Mouse (Mus musculus) left cerebral cortex, postnatal 10 days (tissue): ENCODE data around the gene Oosp2. TPM values are rescaled to one million over a fixed set of nuclear protein-coding genes. Genes with fewer than 3 reads are reported as not detected.

Source experiments
- DNase-seq, 2 experiments: peaks; one replicate each; pipeline ENCODE4 v3.0.0; 2021 to 2022; ENCODE audit warnings: low spot score in 2 of 2, mixed read lengths in 1 of 2; ENCODE audit errors: extremely low spot score in 1 of 2
- intact Hi-C: fragments of 180-260 bp; cut with DNase I; formaldehyde crosslinking; loops from one replicate; pipeline ENCODE4 v1.15.1; 2025
- total RNA-seq, 2 experiments: library from RNA; stranded (reverse); gene quantifications; 2 replicates each; pipeline ENCODE4 v1.2.3; 2021

Oosp2 gene
- not detected for total RNA-seq

DNA sequence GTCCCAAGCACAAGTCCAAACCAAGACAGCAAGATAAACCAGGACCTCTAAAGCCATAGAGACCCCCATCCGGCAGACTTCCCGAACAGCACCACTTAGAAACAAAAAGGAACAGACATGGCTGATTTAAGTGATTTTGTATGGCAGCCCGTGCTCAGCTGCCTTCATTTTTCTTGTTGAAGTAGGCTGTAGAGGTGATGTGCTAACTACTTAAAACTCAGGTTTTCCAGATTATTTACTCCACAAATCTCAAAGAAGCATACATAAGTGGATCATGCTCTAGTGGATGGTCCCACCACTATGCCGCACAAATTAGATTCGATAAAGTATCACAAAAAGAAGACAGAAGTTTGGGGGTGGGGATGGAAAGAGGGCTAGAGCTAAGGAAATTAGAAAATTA, at the start of gene Oosp2:
Gene Oosp2 (minus strand): TSS at position 101 of the 400 bp plus-strand sequence.
- no peak for DNase-seq

DNA sequence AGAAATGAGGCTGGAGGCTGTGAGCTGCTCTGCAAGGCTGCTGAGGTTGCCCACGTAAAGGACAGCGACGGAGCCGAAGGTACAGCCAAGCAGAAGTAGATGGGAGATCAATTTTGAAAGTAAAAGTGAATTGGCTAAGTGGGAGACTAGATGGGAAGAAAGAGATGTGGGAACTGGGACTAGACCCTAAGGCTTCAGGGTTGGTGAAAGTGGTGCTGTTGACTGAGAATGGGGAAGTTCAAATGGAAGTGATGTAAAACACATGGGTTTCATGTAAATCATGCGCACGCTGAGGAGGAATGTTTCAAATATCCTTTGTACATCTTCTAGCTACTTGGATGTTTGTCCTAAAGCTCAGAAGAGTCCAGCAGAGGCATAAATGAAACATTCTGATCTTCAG, 38.0 kb upstream of the Oosp2 start:
- intact Hi-C loops = no loop called here
- DNase-seq = no peak

More for the DNA sequence above, at the start of gene Oosp2:
- intact Hi-C loops = no loop called here

DNA sequence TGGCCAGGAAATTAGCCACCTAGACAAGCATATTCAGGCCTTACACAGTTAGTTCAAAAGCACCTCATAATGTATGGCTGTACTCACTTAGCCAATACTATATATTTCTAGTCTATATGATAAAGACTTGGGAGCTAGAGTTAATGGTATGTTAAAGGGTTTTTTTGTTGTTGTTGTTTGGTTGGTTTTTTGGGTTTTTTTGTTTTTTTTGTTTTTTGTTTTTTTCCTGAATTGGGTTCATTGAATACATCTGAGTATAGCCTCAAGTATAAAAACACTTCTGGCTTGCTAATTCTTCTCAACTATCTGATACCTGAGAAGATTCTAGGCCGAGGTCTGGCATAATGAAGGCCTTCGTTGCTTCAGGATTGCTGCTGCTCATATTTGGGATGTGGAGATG, 36.4 kb upstream of the Oosp2 start, which contains the start of gene Oosp3:
Gene Oosp3 (plus strand): TSS at position 301 of the 400 bp plus-strand sequence.
- DNase-seq = no peak
- intact Hi-C loops = no loop called here

DNA sequence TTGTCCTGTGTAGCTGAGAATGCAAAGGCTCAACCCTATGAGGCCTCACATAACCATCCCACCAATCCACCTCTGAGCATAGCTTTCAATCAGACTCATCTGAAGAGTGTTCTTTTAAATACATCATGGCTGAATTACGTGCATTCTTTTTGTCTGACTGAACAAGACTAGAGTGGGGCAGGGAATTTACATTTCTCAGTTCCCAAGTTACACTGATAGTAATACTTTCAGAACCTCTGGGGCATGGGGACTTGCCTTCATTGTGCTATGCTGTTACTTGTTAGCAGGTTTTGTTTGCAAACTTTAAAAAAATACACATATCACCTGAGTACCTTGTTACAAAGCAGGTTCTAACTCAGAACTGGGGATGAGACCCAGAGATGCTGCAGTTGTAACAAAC, 31.1 kb upstream of the Oosp2 start:
- intact Hi-C loops = no loop called here
- no peak for DNase-seq

DNA sequence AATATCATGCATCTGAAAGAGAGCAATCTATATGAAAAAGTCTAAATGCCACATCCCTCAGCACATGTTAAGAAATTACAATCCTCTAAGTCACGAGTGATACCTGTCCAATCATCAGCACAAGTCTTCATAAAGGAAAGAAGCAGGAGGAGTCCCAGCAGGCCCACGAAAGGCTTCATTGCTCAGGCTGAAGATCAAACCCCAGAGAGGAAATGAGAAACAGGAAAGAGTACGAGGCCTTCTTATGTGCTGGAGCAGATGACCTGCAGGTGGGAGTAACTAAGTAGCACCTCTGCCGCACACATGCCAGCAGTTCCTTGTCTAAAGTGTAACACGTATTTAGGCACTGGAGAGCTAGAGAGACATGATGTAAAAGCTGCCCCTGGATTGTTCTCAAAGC, 30.5 kb upstream of the Oosp2 start, which contains the start of gene Oosp1:
Gene Oosp1 (minus strand): TSS at position 312 of the 400 bp plus-strand sequence.
- intact Hi-C loops = no loop called here
- DNase-seq = no peak

DNA sequence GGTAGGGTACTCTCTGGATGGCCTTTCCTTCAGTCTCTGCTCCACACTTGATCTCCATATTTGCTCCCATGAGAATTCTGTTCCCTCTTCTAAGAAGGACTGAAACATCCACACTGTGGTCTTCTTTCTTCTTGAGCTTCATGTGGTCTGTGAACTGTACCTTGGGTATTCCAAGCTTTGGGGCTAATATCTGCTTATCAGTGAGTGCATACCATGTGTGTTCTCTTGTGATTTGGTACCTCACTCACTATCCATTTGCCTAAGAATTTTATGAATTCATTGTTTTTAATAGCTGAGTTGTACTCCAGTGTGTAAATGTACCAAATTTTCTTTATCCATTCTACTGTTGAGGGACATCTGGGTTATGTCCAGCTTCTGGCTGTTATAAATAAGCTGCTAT, 1.2 kb upstream of the Oosp2 start:
- intact Hi-C loops = no loop called here
- no peak for DNase-seq

DNA sequence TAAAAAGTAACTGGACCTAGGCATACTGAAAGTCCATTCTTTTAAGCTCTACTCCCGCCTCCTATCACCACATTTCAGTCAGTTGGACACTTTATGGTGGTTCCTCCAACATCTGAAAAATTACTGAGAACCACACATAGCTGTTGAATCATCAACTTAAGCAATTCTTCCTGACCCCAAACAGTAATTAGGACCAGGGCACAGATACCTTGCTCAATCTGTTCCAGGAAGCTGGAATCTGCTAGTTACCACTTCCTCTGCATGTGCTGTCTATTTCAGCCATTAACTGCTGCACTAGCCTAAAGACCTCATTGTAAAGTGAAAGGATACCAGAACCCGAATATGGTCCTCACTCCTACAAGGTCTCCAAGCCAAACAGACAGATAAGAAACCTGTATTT, 1.2 kb downstream of the Oosp2 start:
- intact Hi-C loops = no loop called here
- no peak for DNase-seq

DNA sequence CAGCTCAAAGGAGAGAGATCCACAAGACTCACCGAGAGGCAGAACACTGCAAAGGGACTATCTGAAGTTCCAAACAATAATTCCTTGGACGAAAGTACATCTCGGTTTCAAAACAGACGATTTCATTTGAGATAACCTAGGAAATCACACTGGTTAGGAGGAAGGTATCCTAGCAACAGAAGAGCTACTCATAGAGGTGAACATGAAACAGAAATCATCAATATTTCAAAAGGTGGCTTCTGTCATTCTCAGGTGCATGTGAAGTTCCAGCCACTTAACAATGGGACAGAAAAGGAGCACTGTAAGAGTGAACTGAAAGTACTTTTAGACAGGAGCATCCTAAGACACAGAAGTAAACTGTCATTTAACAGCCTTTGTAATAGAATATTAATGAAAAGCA, 10.8 kb downstream of the Oosp2 start:
- intact Hi-C loops = no loop called here
- no peak for DNase-seq

DNA sequence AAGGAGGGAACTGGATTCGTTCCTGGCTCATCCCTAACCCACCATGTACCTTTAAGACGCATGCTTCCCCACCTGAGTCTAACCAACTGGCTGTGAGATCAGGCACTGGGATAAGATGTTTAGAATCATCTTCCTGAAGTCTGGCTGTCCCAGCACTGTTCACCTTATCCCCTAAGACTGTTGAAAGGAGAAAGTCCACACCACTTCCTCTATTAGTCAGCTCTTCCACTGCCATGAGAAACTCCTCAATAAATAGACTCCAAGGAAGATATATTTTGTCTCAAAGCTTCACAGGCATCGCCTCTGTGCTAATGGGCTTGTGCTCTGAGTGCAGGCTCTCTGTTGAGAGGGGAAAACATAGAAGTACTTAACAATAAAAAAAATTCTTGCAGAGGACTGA, 14.2 kb downstream of the Oosp2 start:
- intact Hi-C loops = no loop called here
- DNase-seq = no peak

DNA sequence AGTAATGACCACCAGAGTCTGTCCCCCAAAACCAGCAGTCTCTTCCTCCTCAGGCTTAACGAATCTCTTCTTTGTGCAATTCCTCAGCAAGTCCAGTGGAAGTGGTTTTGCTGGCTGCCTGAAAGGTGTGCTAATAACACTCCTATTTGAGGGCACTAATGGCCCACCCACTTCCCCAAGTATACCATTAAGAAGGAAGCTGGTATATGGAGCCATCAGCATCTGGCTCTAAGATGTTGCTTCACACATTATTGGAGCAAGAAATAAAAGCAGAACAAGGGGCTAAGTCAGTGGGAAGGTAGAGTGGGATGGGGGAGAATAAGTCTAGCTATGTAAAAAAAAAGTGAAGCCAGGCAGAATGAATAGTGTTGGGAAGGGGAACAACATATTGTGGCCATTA, 19.6 kb downstream of the Oosp2 start, which contains the start of gene Ms4a3:
Gene Ms4a3 (minus strand): TSS at position 120 of the 400 bp plus-strand sequence.
- no peak for DNase-seq
- intact Hi-C loops = no loop called here

DNA sequence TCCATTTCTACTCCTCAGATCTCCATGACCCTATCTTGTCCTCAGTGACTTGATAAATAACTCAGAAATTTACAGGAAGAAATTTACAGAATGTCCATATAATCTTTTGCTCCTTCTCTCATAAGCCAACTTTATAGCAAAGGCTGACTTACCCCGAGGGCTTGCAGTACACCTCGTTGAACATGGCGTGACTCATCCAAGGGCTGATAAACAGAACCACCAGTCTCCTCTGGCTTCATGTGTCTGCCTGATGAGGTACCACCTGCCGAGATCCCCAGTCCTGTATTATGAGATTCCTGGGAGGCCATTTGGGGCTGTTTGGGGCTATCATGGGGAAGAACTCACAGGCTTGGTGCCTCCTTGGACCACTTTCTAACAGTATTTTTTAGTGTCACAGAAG, 21.3 kb downstream of the Oosp2 start:
- no peak for DNase-seq
- intact Hi-C loops = no loop called here

DNA sequence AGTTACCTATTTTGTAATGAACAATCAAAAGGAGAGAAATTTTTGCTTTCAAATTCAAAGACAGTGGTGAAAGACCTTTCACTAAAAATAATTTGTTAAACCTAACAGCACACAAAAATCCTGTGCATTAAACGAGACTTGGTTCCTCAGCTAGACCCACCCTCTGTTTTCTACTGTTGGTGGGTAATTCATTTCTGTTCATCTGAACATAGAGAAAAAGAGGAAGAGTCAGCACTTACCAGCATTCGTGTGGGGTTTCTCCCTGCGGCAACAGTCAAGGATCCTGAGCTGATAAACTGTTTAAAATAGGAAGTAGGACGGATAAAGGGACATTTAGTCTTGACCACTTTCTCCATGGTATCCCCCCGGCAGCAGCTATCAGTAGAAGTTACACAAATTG, 24.8 kb downstream of the Oosp2 start:
- no peak for DNase-seq
- intact Hi-C loops = no loop called here

DNA sequence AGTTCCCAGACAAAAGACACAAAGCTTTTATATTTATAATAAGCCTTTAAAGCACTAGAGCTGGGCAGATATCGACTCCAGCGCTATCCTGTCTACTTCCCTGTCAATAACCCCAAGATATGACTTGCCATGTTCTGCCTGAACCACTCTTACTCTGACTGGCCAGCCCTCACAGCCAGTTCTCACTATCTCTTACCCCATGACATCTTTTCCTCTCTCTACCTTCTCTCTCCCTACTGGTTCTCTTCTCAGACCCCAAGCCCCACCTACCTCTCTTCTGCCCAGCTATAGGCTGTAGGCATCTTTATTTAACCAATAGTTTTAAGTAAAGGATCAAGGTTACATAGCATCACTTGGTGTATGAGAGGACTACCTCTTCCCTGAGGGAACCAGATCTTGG, 26.0 kb downstream of the Oosp2 start:
- DNase-seq = no peak
- intact Hi-C loops = no loop called here

DNA sequence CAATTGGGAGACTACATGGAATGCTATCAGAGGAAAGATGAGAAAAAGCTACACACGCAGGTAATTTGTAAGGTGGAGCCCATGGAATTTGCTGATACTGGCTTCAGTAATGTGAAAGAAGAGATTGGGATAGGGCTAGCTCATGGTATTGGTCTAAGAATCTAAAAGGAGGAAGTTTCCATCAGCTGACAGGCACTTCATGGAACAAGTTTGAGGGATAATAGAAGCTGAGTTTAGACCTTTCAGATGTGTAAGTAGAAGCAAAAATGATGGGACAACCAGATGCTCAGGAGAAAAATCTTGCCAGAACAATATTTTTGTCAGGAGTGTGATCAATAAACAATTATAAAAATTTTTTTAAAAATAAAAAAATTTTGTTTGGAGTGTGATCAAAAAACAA, 26.6 kb downstream of the Oosp2 start:
- intact Hi-C loops = no loop called here
- DNase-seq = no peak

DNA sequence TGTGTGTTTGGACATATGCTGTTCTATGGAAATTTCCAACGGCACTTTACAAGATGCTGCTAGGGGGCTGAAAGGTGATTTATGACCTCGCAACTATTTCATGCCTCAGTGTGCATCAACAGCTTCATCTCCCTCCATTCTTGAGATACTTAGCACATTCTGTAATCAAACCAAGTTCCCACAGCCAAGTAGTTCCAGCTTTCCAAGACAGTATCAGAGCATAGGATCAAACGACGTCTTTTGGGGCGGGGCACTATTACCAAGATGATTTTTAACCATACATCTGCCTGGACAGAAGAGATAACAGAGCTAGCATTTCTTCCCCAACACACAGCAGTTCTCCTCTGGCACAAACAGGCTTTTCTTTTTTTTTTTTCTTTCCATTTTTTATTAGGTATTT, 35.1 kb downstream of the Oosp2 start:
- intact Hi-C loops = no loop called here

DNA sequence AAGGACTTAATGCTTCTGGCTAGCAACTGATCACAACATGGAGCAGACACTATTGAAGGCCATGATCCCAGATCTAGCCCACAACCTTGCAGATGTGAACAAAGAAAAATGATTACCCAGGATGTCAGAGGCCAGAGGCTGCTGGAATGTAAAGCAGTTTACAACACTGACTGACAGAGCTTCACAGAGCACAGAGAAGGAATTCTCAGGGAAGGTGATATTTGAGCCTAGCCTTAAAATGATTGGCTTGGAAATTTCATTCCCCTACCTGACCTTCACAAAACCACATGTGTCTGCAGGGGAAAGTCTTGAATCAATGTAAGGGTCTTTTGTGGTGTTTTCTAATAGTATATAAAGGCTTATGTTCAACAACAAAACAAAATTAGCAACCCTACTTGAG, 35.6 kb downstream of the Oosp2 start:
- intact Hi-C loops = no loop called here
- no peak for DNase-seq

More for the DNA sequence above, 35.1 kb downstream of the Oosp2 start:
- no peak for DNase-seq

DNA sequence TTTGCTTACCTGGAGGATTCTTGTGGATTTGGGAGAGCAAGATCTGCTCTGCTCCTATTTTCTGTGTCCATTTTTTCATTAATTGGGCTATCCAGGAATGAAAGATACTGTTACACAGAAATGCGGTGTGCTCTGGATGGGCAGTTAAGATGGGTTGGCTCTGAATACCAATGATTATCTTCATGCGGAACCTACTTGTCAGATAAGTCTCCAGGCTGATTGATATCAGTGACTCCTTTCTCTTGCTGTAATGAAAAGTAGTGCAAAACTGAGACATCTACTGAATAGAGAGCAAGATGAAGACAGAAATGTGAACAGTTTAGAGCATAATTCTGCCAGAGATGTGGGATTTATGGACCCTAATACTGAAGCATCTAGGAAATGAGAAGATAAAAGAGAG, 36.8 kb downstream of the Oosp2 start, which contains the start of gene Ms4a2:
Gene Ms4a2 (minus strand): TSS at position 169 of the 400 bp plus-strand sequence.
- intact Hi-C loops = no loop called here
- DNase-seq = no peak

DNA sequence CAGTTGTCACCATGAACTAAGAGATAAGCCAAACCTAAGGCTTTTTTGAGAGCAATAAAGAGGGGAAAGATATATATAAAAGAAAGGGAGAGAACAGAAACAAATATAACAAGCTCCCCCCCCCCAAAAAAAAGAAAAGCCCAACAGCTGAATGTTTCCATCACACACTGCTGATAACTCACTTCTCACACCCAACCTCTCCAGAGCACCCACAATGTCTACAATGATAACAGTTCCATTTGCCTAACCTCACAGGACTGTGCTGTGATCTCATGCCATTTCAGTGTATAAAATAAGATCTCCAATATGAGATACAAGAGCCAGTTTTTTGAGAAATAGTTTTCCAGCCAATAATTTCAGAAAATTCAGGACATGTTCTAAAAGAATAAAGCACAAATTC, 42.4 kb downstream of the Oosp2 start:
- intact Hi-C loops = no loop called here
- no peak for DNase-seq

DNA sequence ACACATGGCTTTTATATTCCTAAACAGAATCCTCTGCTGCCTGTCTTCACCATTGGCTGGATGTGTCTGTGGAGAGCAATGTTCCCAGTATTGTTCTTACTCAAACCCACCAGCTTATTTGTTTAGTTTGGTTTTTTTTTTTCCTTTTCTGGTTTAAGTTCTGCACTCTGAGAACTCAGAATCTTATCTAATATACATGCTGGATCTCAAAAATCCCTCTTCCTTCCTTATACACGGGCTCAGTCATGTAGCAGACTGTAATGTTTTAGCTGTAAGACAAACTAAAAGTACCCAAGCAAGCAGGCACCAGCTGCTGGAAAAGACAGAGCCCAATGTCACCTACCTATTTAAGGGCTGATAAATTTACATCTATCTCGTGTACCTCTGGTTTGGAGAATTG, 45.6 kb downstream of the Oosp2 start:
- no peak for DNase-seq
- intact Hi-C loops = no loop called here

DNA sequence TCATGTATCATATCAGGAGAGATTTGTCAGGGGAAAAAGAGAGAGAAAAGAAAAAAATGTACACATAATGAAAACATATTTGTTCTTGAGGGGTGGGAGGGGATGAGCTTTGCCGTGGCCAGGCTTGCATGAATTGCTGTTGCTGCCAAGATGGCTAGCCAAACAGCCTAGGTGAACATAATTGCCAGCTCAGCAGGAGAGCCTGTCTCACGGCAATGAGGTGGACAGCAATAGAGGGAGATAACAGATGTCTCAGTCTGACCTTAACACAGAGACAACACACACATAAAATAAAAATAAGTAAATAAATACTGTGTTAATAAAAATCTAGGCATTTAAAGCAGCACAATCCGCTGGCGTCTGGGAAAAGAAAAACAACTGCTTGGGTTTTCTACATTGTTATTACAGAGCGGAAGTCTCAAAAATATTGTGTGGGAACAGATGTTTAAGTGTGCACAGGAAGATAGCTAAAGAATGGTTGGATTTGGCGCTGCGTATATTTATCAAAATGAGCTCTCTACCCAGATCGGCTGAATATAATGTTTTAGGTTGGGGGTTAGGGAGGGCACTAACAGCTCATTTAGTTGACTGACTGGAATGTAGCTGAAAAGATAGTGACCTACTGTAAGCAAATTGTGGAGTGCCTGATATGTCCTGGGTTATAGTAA, 46.4 kb downstream of the Oosp2 start:
- no peak for DNase-seq
- intact Hi-C loops = no loop called here

DNA sequence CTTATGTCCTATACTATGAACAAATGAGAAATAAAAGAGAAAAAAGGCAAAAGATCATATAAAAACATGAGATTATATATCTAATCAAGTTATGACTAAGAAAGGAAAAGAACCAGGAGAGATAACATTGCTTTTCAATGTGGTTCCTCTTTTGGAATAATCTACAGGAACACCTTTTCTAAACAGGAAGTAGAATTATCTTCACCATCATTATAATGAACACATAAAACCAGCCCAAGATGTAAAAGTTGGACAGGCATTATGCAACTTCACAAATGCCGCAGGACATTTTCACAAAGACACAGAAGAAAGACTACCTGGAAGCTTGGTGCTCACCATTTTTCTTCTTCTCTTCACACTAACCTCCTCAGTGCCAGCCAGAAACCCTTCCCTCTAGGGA, 47.3 kb downstream of the Oosp2 start:
- intact Hi-C loops = no loop called here
- no peak for DNase-seq
